Mouse (Mus musculus) mesoderm, embryonic 11.5 days (tissue): ENCODE results near the gene Zic1.

Experiments used
- DNase-seq: peaks from one replicate; pipeline ENCODE4 v3.0.0-alpha.2; 2012; ENCODE audit warnings: low read depth, low spot score

The Zic1 gene

GRCm38 (mm10) chr9:91384136-91384500 lies 18.5 kb upstream of the Zic1 start:
- no peak for DNase-seq

DNA sequence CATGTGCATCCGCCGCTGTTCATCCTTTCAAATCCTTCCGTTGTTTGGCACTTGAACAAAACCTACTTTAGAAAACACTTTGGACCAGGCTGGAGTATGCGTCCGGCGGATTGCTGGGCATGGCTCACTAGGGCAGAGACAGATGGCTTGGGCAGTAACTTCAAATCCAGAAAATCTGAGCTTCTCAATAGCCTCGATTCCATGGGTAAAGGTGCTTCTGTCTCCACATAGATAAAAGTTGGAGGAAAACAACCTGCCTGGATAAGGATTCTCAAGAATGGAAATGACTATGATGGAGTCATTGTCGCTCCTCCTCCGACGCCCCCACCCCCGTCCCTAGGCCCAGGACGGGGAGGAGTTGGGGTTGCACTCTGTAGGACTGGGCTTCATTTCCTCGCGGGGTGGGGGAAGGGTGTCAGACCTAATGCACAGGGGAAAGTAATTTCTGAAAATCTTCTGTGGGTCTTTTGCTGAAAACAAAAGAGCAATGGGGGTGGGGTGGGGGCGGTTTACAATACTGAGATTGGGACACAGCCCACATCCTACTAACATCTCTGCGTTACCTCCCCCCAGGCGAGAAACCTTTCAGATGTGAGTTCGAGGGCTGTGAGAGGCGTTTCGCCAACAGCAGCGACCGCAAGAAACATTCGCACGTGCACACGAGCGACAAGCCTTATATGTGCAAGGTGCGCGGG lies 18.0 kb upstream of the Zic1 start:
- no peak for DNase-seq

DNA sequence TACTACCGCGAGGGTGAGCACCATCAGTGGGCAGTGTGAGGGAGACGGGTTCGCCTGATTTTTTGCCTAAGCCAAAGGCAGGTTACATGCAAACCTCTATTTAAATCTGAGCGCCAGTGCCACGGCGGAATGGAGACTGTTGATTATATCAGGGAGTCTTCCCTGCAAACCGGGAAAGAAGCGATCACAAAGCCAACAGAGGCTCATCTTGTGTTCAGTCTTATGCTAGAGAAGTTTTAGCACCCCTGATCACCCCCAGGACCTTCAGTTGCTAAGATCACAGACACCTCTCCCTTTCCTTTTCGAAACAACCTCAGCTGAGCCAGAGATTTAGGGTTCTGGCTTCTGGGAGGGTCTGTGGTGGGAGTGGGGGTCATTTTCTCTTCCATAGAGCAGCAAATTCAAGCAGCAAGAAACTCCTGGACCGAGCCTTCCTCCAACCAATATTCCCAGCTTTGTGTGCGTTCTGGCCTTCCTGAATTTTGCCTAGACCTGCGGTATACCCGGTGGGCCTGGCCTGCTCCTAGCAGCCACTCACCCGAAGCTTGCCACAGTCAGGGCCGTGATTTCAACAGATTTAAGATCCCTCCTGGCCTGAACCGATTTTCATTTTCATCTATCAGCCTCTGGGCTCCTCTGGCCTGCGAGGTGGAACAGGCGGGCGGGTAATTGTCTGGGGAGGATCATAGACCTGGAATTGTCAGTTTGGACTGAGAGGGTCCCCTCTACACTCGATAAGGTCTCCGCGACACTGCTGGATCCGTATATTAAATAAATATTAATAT lies 17.1 kb upstream of the Zic1 start:
- no peak for DNase-seq

DNA sequence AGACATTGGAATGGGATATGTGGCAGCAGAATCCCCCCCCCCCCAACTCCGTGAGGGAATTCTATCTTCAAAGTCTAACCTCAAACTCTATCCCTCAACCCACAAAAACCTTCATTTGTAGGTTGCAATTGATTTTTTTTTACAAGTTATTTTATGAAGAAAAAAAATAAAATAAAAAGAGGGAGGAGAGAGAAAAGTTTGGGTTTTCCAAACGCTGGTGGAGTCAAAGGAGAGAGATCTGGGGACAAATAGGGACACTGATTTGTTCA lies 16.4 kb upstream of the Zic1 start:
- DNase-seq, result no peak

DNA sequence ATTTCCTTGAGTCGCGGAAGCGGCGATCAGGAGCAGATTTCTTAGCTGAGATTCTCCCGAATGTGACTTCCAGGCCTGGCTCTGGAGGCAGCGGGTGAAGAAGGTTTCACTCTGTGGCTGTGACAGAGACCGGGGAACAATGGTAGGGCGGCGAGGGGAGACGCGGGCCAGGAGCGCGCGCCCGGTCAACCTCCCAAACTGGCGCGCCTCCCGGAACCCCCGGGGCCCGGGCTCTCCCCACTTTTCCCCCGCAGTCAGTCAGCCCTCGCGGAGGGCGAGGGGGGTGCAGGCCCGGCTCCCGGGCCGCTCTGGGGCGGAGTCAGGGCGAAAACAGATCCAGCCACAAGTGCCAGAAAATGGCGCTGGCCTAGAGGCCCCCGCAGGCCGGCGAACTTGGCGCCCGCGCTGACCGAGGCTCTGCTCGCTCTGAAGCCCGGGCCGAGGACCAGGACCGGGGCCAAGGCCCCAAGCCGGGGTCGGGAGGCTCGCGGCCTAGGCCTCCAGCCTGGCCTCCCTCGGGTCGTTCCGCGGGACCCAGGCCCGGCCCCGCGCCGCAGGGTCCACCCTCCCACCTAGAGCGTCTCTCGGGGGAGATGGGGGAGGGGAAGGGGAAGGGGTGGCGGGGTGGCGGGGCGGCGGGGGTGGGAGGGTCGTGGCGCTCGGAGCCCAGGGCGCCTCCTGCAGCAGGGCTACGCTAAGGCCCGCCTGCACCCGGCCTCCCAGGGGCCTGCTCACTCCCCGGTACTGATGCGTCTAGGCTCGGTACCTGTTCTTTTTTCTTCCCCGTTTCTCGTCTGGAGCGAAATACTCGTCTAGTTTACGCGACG lies 15.9 kb upstream of the Zic1 start:
- no peak for DNase-seq

GRCm38 (mm10) chr9:91380458-91380914 lies 14.9 kb upstream of the Zic1 start:
- no peak for DNase-seq

- no peak for DNase-seq
Measured at GRCm38 (mm10) chr9:91379781-91380457, 14.3 kb upstream of the Zic1 start.

GRCm38 (mm10) chr9:91379300-91379635 lies 13.7 kb upstream of the Zic1 start:
- no peak for DNase-seq

GRCm38 (mm10) chr9:91378411-91379299 lies 13.0 kb upstream of the Zic1 start:
- DNase-seq, result no peak

- no peak for DNase-seq
Measured at GRCm38 (mm10) chr9:91377873-91378150, 12.2 kb upstream of the Zic1 start.

GRCm38 (mm10) chr9:91377036-91377872 lies 11.6 kb upstream of the Zic1 start:
- DNase-seq, result no peak

- no peak for DNase-seq
Measured at GRCm38 (mm10) chr9:91374665-91375064, 9.1 kb upstream of the Zic1 start.

- no peak for DNase-seq
Measured at GRCm38 (mm10) chr9:91373811-91374575, 8.4 kb upstream of the Zic1 start.

- DNase-seq, result no peak
Measured at GRCm38 (mm10) chr9:91371608-91372007, 6.0 kb upstream of the Zic1 start.

GRCm38 (mm10) chr9:91371011-91371410 lies 5.4 kb upstream of the Zic1 start:
- DNase-seq, result no peak

DNA sequence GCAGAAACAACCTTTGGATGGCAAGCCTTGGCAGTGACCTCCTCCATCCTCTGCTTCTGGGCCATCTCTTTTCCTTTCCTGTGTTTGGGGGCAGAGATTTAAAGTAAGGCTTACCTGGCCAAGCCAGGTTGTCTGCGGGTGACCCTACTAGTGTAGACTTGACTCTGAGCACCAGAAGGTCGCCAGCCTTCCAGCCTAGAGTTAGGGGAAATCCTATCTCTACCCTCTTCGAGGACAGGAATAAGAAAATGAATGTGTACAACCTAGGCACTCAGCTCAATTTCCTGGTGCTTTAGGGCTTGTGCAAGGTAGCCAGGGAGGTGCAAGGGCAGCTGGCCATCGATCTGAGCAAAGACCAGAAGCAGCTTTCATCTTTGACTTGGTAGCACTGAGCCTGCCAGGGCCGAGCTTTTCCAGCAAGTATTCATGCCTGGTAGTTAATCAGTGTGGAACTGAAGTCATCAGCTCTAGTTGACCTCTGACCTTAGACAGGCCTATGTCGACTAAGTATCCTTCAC lies 4.6 kb upstream of the Zic1 start:
- no peak for DNase-seq

DNA sequence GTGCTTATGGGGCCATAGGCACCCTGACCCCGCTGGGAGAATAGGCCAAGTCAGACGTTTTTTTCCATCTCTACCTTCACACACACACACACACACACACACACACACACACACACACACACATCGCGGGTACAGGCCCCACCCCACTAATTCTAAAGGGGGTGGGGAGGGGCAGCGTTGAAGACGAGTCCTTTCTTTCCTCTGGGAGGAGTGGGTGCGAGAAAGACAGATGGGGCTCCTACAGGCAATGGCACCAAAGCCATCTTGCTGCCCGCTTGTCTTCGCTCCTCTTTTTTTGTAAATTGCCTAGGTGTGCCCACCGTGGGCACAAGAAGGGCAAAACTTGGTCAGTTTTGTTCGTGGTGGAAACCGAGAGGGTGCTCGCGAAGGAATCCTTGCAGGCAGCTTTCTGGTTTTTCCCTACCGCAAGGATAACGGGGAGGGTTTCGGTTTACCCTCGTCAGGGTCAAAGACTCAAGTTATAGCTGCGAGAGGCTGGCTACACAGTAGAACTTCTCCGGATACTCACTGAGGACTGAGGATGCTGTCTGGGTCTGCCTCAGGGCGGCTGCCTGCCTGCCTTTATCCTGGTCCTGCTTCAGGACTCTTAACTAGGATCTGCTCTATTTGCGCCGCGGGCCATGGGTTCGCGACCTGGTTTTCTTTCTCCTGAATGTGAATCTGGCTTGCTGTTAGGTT lies 3.8 kb upstream of the Zic1 start:
- no peak for DNase-seq

DNA sequence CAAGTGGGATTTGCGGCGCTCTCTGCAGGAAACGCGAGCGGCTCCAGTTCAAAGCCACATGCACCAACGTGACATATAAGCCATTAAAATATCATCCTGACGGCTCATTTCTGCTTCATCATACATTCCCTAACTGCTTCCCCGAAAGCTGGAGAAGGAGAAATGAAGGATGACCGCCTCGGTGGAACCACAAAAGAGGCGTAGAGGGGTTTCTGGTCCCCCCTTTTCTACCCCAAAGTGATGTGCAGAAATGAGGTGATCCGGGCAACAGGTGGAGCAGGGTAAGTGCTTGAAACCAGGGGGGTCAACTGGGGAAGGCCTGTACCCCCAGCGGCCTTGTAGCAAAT lies 3.3 kb upstream of the Zic1 start:
- no peak for DNase-seq

DNA sequence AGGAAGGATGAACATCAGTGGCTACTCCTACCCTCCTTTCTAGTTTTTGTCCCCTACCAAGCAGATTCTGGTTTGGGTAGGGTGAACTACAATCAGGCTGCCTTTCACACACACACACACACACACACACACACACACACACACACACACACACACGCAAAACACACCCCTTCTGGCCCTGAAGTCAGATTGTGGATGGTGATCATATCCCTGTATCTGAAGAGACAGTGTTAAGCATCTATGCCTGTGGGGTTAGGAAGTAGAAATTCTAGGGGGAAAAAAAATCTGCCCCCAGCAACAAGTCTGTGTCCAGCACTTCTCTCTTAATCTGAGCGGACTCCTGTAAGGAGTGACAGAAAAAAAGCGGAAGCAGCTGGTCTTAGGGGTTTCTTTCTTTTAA lies 2.5 kb upstream of the Zic1 start:
- DNase-seq, result no peak
